Mouse (Mus musculus): ENCODE data around the gene Stx8. TPM values are rescaled to one million over a fixed set of nuclear protein-coding genes. Genes with fewer than 3 reads are reported as not detected.

Stx8 gene
- polyA plus RNA-seq, 1 experiment, result 15.9 TPM

DNA sequence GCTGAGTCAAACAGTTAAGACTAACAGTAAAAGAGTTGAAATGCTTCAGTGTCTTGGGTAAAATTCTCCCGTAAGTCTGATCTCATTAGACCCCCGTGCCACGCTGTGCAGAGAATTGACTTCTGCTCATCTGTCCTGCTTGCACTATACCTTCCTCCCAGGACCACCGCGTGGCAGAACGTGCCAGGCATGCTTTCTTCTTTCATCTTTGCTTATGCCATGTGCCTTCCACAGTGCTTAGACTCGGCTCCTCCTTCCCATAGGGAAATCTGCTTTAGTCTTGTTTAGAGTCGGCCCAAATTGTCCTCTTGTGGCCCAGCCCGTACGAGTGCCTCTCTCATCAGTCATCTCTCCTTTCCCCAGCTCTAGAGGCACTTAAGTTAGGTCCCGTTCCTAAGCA lies 1.8 kb downstream of the Stx8 start:
- TF ChIP-seq CEBPB (IDR thresholded peaks at IDR 0.05; ENCODE audit: low read depth) (no peak), MAX (IDR thresholded peaks at IDR 0.05) (no peak), MYOG (IDR thresholded peaks at IDR 0.05; ENCODE audit: control insufficient read depth, extremely low read depth, insufficient read length) (no peak), MYOD1 (IDR thresholded peaks at IDR 0.05; ENCODE audit: control insufficient read depth, insufficient read length, low read depth) (no peak), FOSL1 (IDR thresholded peaks at IDR 0.05; ENCODE audit: insufficient read depth, low read length, poor library complexity, severe bottlenecking) (no peak), USF1 (IDR thresholded peaks at IDR 0.05; ENCODE audit: low read depth) (no peak), CTCF (IDR thresholded peaks at IDR 0.05; ENCODE audit: control insufficient read depth, insufficient read depth, insufficient read length) (no peak)
- no peak overlapping the region for H3K4me3 ChIP-seq (ENCODE audit: insufficient read depth, poor library complexity, severe bottlenecking)
- H3K36me3 ChIP-seq (ENCODE audit: control insufficient read depth, insufficient read depth), result no peaks in the 10 kb centered on the region
- peaks cover 17% of the 10 kb centered on the region for H3K79me2 ChIP-seq (ENCODE audit: control insufficient read depth, insufficient read depth)
- H3ac ChIP-seq (ENCODE audit: control insufficient read depth, insufficient read length, low read depth), result no peak overlapping the region
- H3K79me3 ChIP-seq (ENCODE audit: low read depth), result no peaks in the 10 kb centered on the region
- H3K27me3 ChIP-seq (ENCODE audit: control insufficient read depth, insufficient read depth, insufficient read length), result no peaks in the 10 kb centered on the region

DNA sequence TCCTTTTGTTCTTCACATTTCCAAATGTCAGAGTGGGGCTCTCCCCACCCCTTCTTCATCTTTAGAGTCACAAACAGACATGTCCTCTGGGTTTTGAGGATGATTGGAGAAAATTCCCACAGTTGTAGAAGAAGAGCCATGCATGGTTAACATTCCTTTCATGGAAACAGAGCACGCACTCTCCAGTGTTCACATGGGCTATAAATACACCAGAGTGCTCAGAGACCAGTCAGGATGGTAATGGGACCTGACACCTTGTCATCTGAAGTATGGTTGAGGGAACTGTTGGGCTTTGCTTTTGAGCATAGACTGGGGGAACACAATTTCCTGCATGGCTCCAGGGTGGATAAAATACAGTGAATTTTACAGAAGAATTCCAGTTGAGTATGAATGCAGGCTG lies 6.6 kb downstream of the Stx8 start:
- Histone ChIP-seq H3K4me3 (ENCODE audit: insufficient read depth, poor library complexity, severe bottlenecking) (no peak overlapping the region), H3K79me2 (ENCODE audit: control insufficient read depth, insufficient read depth) (peaks cover 5% of the 10 kb centered on the region), H3K36me3 (ENCODE audit: control insufficient read depth, insufficient read depth) (no peaks in the 10 kb centered on the region), H3K27me3 (ENCODE audit: control insufficient read depth, insufficient read depth, insufficient read length) (no peaks in the 10 kb centered on the region), H3K79me3 (ENCODE audit: low read depth) (no peaks in the 10 kb centered on the region), H3ac (ENCODE audit: control insufficient read depth, insufficient read length, low read depth) (no peak overlapping the region)
- TF ChIP-seq MYOG (IDR thresholded peaks at IDR 0.05; ENCODE audit: control insufficient read depth, extremely low read depth, insufficient read length) (no peak), CTCF (IDR thresholded peaks at IDR 0.05; ENCODE audit: control insufficient read depth, insufficient read depth, insufficient read length) (no peak), CEBPB (IDR thresholded peaks at IDR 0.05; ENCODE audit: low read depth) (no peak), FOSL1 (IDR thresholded peaks at IDR 0.05; ENCODE audit: insufficient read depth, low read length, poor library complexity, severe bottlenecking) (no peak)

DNA sequence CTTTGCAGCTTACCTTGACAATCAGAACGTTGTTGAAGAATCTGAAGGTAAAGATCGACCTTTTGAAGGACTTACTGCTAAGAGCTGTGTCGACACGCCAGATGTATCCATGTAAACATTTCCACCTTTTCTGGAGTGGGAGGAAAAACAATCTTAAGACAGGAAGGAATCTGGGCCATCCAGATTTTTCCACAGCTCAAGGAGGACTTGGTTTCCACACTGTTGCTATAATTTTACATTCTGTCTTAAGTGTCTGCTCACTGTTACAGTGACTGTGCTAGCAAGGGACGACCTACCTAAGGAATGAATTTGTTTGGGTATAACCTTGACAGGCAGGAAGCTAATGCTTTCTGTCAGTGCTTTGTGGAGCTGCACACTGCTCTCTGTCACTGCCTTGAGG lies 7.2 kb downstream of the Stx8 start:
- TF ChIP-seq USF1 (IDR thresholded peaks at IDR 0.05; ENCODE audit: low read depth), result no peak
- no peak for TF ChIP-seq CEBPB (IDR thresholded peaks at IDR 0.05; ENCODE audit: low read depth)
- TF ChIP-seq MAX (IDR thresholded peaks at IDR 0.05), result no peak
- no peak for TF ChIP-seq CTCF (IDR thresholded peaks at IDR 0.05; ENCODE audit: control insufficient read depth, insufficient read depth, insufficient read length)
- no peak for TF ChIP-seq MYOG (IDR thresholded peaks at IDR 0.05; ENCODE audit: control insufficient read depth, extremely low read depth, insufficient read length)
- no peak for TF ChIP-seq MYOD1 (IDR thresholded peaks at IDR 0.05; ENCODE audit: control insufficient read depth, insufficient read length, low read depth)
- TF ChIP-seq FOSL1 (IDR thresholded peaks at IDR 0.05; ENCODE audit: insufficient read depth, low read length, poor library complexity, severe bottlenecking), result no peak
- no peaks in the 10 kb centered on the region for H3K79me2 ChIP-seq (ENCODE audit: control insufficient read depth, insufficient read depth)
- no peak overlapping the region for H3K4me3 ChIP-seq (ENCODE audit: insufficient read depth, poor library complexity, severe bottlenecking)
- H3ac ChIP-seq (ENCODE audit: control insufficient read depth, insufficient read length, low read depth), result no peak overlapping the region
- no peaks in the 10 kb centered on the region for H3K79me3 ChIP-seq (ENCODE audit: low read depth)
- no peaks in the 10 kb centered on the region for H3K27me3 ChIP-seq (ENCODE audit: control insufficient read depth, insufficient read depth, insufficient read length)
- no peaks in the 10 kb centered on the region for H3K36me3 ChIP-seq (ENCODE audit: control insufficient read depth, insufficient read depth)

DNA sequence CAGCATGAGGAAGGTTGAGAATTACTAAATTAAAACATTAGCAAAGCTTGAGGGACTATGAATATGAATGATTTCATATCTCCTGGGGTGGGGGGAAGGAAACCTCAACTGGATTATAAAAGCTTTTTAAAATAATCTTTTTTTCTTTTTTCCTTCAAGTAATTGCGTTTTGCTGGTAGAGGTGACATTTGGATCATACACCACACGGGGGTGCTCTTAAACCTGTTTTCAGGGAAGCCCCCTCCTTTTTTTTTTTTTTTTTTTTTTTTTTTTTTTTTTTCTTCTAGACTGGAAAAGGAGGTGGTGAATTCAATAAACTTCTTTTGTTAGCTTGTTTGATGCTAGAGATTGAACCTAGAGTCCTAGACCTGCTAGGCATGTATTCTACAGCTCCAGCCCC lies 9.3 kb downstream of the Stx8 start:
- H3K79me3 ChIP-seq (ENCODE audit: low read depth), result no peaks in the 10 kb centered on the region
- H3ac ChIP-seq (ENCODE audit: control insufficient read depth, insufficient read length, low read depth), result no peak overlapping the region
- H3K79me2 ChIP-seq (ENCODE audit: control insufficient read depth, insufficient read depth), result no peaks in the 10 kb centered on the region
- no peak overlapping the region for H3K4me3 ChIP-seq (ENCODE audit: insufficient read depth, poor library complexity, severe bottlenecking)
- H3K36me3 ChIP-seq (ENCODE audit: control insufficient read depth, insufficient read depth), result no peaks in the 10 kb centered on the region
- no peak for TF ChIP-seq USF1 (IDR thresholded peaks at IDR 0.05; ENCODE audit: low read depth)
- TF ChIP-seq FOSL1 (IDR thresholded peaks at IDR 0.05; ENCODE audit: insufficient read depth, low read length, poor library complexity, severe bottlenecking), result no peak
- TF ChIP-seq MAX (IDR thresholded peaks at IDR 0.05), result no peak
- no peak for TF ChIP-seq CEBPB (IDR thresholded peaks at IDR 0.05; ENCODE audit: low read depth)
- TF ChIP-seq MYOG (IDR thresholded peaks at IDR 0.05; ENCODE audit: control insufficient read depth, extremely low read depth, insufficient read length), result no peak
- no peak for TF ChIP-seq CTCF (IDR thresholded peaks at IDR 0.05; ENCODE audit: control insufficient read depth, insufficient read depth, insufficient read length)
- H3K27me3 ChIP-seq (ENCODE audit: control insufficient read depth, insufficient read depth, insufficient read length), result no peaks in the 10 kb centered on the region

DNA sequence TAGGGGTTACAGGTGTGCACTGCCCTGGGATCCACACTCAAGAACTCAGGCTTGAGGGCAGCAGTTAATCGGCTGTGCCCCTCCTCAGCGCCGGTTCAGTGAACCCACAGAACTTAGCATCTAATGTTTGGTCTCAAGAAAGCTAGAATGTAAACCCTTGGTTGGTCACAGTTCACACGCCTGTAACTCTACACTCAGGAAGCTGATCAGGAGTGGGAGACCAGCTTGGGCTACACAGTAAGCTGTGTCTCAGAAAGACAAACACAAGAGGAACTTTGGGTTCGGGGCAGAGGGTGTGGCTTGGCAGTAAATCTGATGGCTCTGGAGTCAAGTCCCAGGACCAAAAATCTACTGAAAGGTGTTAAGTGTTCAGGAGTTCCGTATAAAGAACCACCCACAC lies 17.6 kb downstream of the Stx8 start:
- Histone ChIP-seq H3K79me3 (ENCODE audit: low read depth) (no peaks in the 10 kb centered on the region), H3K36me3 (ENCODE audit: control insufficient read depth, insufficient read depth) (no peaks in the 10 kb centered on the region), H3K79me2 (ENCODE audit: control insufficient read depth, insufficient read depth) (no peaks in the 10 kb centered on the region), H3ac (ENCODE audit: control insufficient read depth, insufficient read length, low read depth) (no peak overlapping the region), H3K4me3 (ENCODE audit: insufficient read depth, poor library complexity, severe bottlenecking) (no peak overlapping the region), H3K27me3 (ENCODE audit: control insufficient read depth, insufficient read depth, insufficient read length) (no peaks in the 10 kb centered on the region)
- TF ChIP-seq USF1 (IDR thresholded peaks at IDR 0.05; ENCODE audit: low read depth) (no peak), CEBPB (IDR thresholded peaks at IDR 0.05; ENCODE audit: low read depth) (no peak), CTCF (IDR thresholded peaks at IDR 0.05; ENCODE audit: control insufficient read depth, insufficient read depth, insufficient read length) (no peak), MYOG (IDR thresholded peaks at IDR 0.05; ENCODE audit: control insufficient read depth, extremely low read depth, insufficient read length) (no peak)

- no peaks in the 10 kb centered on the region for H3K27me3 ChIP-seq (ENCODE audit: control insufficient read depth, insufficient read depth, insufficient read length)
- H3ac ChIP-seq (ENCODE audit: control insufficient read depth, insufficient read length, low read depth), result no peak overlapping the region
- H3K4me3 ChIP-seq (ENCODE audit: insufficient read depth, poor library complexity, severe bottlenecking), result no peak overlapping the region
- H3K36me3 ChIP-seq (ENCODE audit: control insufficient read depth, insufficient read depth), result no peaks in the 10 kb centered on the region
- no peaks in the 10 kb centered on the region for H3K79me3 ChIP-seq (ENCODE audit: low read depth)
- no peak for TF ChIP-seq FOSL1 (IDR thresholded peaks at IDR 0.05; ENCODE audit: insufficient read depth, low read length, poor library complexity, severe bottlenecking)
- TF ChIP-seq MYOD1 (IDR thresholded peaks at IDR 0.05; ENCODE audit: control insufficient read depth, insufficient read length, low read depth), result no peak
- TF ChIP-seq CEBPB (IDR thresholded peaks at IDR 0.05; ENCODE audit: low read depth), result no peak
- no peaks in the 10 kb centered on the region for H3K79me2 ChIP-seq (ENCODE audit: control insufficient read depth, insufficient read depth)
Observed at GRCm38 (mm10) chr11:67991240-67991639, 25.2 kb downstream of the Stx8 start.
